Mouse (Mus musculus) cortical plate, adult 2 months (tissue): ENCODE data around the gene Stac3.

ENCODE experiments used
- CTCF ChIP-seq: fragments of 200-500 bp; IDR thresholded peaks from 2 replicates; pipeline ENCODE4 v1.5.1; 2011; ENCODE audit warnings: mild to moderate bottlenecking, control low read depth, low read length; ENCODE audit not compliant: insufficient read depth; ENCODE audit errors: extremely low read depth
- POLR2A ChIP-seq: fragments of 200-500 bp; IDR thresholded peaks from 2 replicates; pipeline ENCODE4 v1.6.1; 2011; ENCODE audit warnings: mild to moderate bottlenecking, low read length, control low read depth; ENCODE audit not compliant: insufficient read depth; ENCODE audit errors: extremely low read depth

GRCm38 (mm10) chr10:127520714-127521357 lies 19.4 kb downstream of the Stac3 start:
- no peak for TF ChIP-seq CTCF
- TF ChIP-seq POLR2A, result no peak
